Mouse (Mus musculus) brown adipose tissue, adult 24 weeks (tissue): ENCODE data around the gene Btbd19. TPM values are rescaled to one million over a fixed set of nuclear protein-coding genes. Genes with fewer than 3 reads are reported as not detected.

ENCODE experiments used
- H3K27ac ChIP-seq: fragments of 200-500 bp; replicated peaks from 2 replicates; pipeline ENCODE4 v1.5.1; 2012; ENCODE audit warnings: low read depth, mild to moderate bottlenecking, low read length
- H3K4me1 ChIP-seq: fragments of 200-500 bp; 2 replicates; pipeline ENCODE4 v1.6.1; 2012; ENCODE audit warnings: low read length, mixed read lengths; ENCODE audit not compliant: control insufficient read depth, insufficient read depth, insufficient read length
- H3K4me3 ChIP-seq: fragments of 200-500 bp; 2 replicates; pipeline ENCODE4 v1.5.1; 2012; ENCODE audit warnings: low read depth, mild to moderate bottlenecking, low read length, moderate library complexity; ENCODE audit not compliant: insufficient read depth
- polyA plus RNA-seq: library from polyadenylated mRNA; stranded (reverse); fragments of >200 nt; gene quantifications from 2 replicates; pipeline ENCODE4 v1.2.4, GENCODE M21; 2012; ENCODE audit not compliant: missing spikeins, insufficient read depth, insufficient read length

Btbd19 gene
- polyA plus RNA-seq, 1 experiment, result 1.8 TPM

GRCm38 (mm10) chr4:117145248-117145647, 19.7 kb upstream of the Btbd19 start:
- Histone ChIP-seq H3K27ac (no peak overlapping the region), H3K4me3 (no peak overlapping the region), H3K4me1 (no peaks in the 10 kb centered on the region)

GRCm38 (mm10) chr4:117143023-117143422, 17.5 kb upstream of the Btbd19 start:
- Histone ChIP-seq H3K27ac (no peak overlapping the region), H3K4me1 (no peaks in the 10 kb centered on the region), H3K4me3 (no peak overlapping the region)

GRCm38 (mm10) chr4:117140613-117141012, 15.1 kb upstream of the Btbd19 start:
- Histone ChIP-seq H3K4me1 (0 out of 2 replicates have a peak, but pooled peaks cover 2% of the 10 kb centered on the region), H3K4me3 (no peak overlapping the region), H3K27ac (no peak overlapping the region)

GRCm38 (mm10) chr4:117139217-117139612, 13.7 kb upstream of the Btbd19 start:
- Histone ChIP-seq H3K4me3 (no peak overlapping the region), H3K4me1 (0 out of 2 replicates have a peak, but pooled peaks cover 2% of the 10 kb centered on the region), H3K27ac (no peak overlapping the region)

GRCm38 (mm10) chr4:117138295-117139216, 13.0 kb upstream of the Btbd19 start:
- H3K27ac ChIP-seq, result no peak overlapping the region
- H3K4me1 ChIP-seq, result 0 out of 2 replicates have a peak, but pooled peaks cover 2% of the 10 kb centered on the region
- no peak overlapping the region for H3K4me3 ChIP-seq

GRCm38 (mm10) chr4:117136034-117136433, 10.5 kb upstream of the Btbd19 start:
- H3K27ac ChIP-seq, result peak overlapping the region; percentile 59

GRCm38 (mm10) chr4:117134601-117134995, 9.1 kb upstream of the Btbd19 start:
- no peak overlapping the region for H3K4me3 ChIP-seq
- H3K4me1 ChIP-seq, result 0 out of 2 replicates have a peak, but pooled peaks cover 2% of the 10 kb centered on the region
- no peak overlapping the region for H3K27ac ChIP-seq

More at GRCm38 (mm10) chr4:117136034-117136433, 10.5 kb upstream of the Btbd19 start:
- Histone ChIP-seq H3K4me3 (no peak overlapping the region), H3K4me1 (0 out of 2 replicates have a peak, but pooled peaks cover 2% of the 10 kb centered on the region)

- Histone ChIP-seq H3K4me3 (peak within 1 kb of the TSS; percentile 70), H3K27ac (no peak within 1 kb of the TSS; the same call in 1 of the 2 replicates), H3K4me1 (0 out of 2 replicates have a peak, but pooled peaks cover 2% of the 10 kb centered on the region)
Observed at GRCm38 (mm10) chr4:117133817-117134600, 8.5 kb upstream of the Btbd19 start, which contains the start of gene Plk3. Gene Plk3, minus strand, starts transcription at chr4:117133963.

GRCm38 (mm10) chr4:117133366-117133796, 7.9 kb upstream of the Btbd19 start:
- H3K27ac ChIP-seq, result no peak overlapping the region; the same call in 1 of the 2 replicates
- H3K4me1 ChIP-seq, result 0 out of 2 replicates have a peak, but pooled peaks cover 2% of the 10 kb centered on the region
- H3K4me3 ChIP-seq, result peak overlapping the region; percentile 70

- Histone ChIP-seq H3K4me3 (peak overlapping the region; percentile 70), H3K4me1 (0 out of 2 replicates have a peak, but pooled peaks cover 2% of the 10 kb centered on the region), H3K27ac (no peak overlapping the region)
Observed at GRCm38 (mm10) chr4:117132794-117133143, 7.2 kb upstream of the Btbd19 start.

- H3K27ac ChIP-seq, result no peak overlapping the region
- H3K4me3 ChIP-seq, result peak overlapping the region; percentile 70
- 0 out of 2 replicates have a peak, but pooled peaks cover 2% of the 10 kb centered on the region for H3K4me1 ChIP-seq
Observed at GRCm38 (mm10) chr4:117131890-117132793, 6.6 kb upstream of the Btbd19 start.

- Histone ChIP-seq H3K4me1 (peaks cover 10% of the 10 kb centered on the region), H3K4me3 (no peak overlapping the region), H3K27ac (no peak overlapping the region)
Observed at GRCm38 (mm10) chr4:117131198-117131597, 5.7 kb upstream of the Btbd19 start.

GRCm38 (mm10) chr4:117130790-117131189, 5.3 kb upstream of the Btbd19 start:
- Histone ChIP-seq H3K27ac (no peak overlapping the region), H3K4me3 (no peak overlapping the region), H3K4me1 (peaks cover 9% of the 10 kb centered on the region)

GRCm38 (mm10) chr4:117127991-117128686, 2.6 kb upstream of the Btbd19 start:
- Histone ChIP-seq H3K4me1 (peaks cover 29% of the 10 kb centered on the region), H3K27ac (no peak overlapping the region), H3K4me3 (no peak overlapping the region)
